Mouse (Mus musculus) forebrain, embryonic 12.5 days (tissue): ENCODE measurements around the gene Nploc4. TPM values are rescaled to one million over a fixed set of nuclear protein-coding genes. Genes with fewer than 3 reads are reported as not detected.
A peak's percentile ranks its signal among the peaks of the same experiment; 100 is the strongest.

Source experiments
- ATAC-seq: fragments of 200-750 bp; cut with Nextera tagmentation; 2 replicates; pipeline ENCODE4 v1.8.0; 2017; ENCODE audit warnings: moderate TSS enrichment; ENCODE audit not compliant: low FRiP score
- H3K27ac ChIP-seq: fragments of 300-500 bp; sonication (generic); 2 replicates; pipeline ENCODE4 v1.5.1; 2016; ENCODE audit warnings: mild to moderate bottlenecking
- H3K27me3 ChIP-seq: fragments of 300-500 bp; sonication (generic); 2 replicates; pipeline ENCODE4 v1.6.1; 2016; ENCODE audit warnings: mild to moderate bottlenecking
- H3K36me3 ChIP-seq: fragments of 300-500 bp; sonication (generic); replicated peaks from 2 replicates; pipeline ENCODE4 v1.6.1; 2016; ENCODE audit warnings: mild to moderate bottlenecking
- H3K4me1 ChIP-seq: fragments of 300-500 bp; sonication (generic); 2 replicates; pipeline ENCODE4 v1.6.1; 2016
- H3K4me2 ChIP-seq: fragments of 300-500 bp; sonication (generic); 2 replicates; pipeline ENCODE4 v1.6.1; 2016; ENCODE audit warnings: mild to moderate bottlenecking, moderate library complexity
- H3K4me3 ChIP-seq: fragments of 300-500 bp; sonication (generic); replicated peaks from 2 replicates; pipeline ENCODE4 v1.5.1; 2016; ENCODE audit warnings: mild to moderate bottlenecking
- H3K9ac ChIP-seq: fragments of 300-500 bp; sonication (generic); 2 replicates; pipeline ENCODE4 v1.6.1; 2016; ENCODE audit warnings: mild to moderate bottlenecking
- H3K9me3 ChIP-seq: fragments of 300-500 bp; sonication (generic); 2 replicates; pipeline ENCODE4 v1.6.1; 2016
- WGBS: fragments of 180-500 bp; shearing (Covaris S2); methylation state at CpG from one replicate; pipeline ENCODE4 v1.1.7; 2016; 5-methylcytosine and 5-hydroxymethylcytosine counted together
- polyA plus RNA-seq: library from polyadenylated mRNA; unstranded; fragments of >200 nt; fragmentation: Nextera tagmentation; extraction: Ambion mirVana; gene quantifications from 2 replicates; pipeline ENCODE4 v1.2.1, GENCODE M21; 2016

Gene Nploc4
- polyA plus RNA-seq, 1 experiment from 2014 or later, result 50.8 TPM

DNA sequence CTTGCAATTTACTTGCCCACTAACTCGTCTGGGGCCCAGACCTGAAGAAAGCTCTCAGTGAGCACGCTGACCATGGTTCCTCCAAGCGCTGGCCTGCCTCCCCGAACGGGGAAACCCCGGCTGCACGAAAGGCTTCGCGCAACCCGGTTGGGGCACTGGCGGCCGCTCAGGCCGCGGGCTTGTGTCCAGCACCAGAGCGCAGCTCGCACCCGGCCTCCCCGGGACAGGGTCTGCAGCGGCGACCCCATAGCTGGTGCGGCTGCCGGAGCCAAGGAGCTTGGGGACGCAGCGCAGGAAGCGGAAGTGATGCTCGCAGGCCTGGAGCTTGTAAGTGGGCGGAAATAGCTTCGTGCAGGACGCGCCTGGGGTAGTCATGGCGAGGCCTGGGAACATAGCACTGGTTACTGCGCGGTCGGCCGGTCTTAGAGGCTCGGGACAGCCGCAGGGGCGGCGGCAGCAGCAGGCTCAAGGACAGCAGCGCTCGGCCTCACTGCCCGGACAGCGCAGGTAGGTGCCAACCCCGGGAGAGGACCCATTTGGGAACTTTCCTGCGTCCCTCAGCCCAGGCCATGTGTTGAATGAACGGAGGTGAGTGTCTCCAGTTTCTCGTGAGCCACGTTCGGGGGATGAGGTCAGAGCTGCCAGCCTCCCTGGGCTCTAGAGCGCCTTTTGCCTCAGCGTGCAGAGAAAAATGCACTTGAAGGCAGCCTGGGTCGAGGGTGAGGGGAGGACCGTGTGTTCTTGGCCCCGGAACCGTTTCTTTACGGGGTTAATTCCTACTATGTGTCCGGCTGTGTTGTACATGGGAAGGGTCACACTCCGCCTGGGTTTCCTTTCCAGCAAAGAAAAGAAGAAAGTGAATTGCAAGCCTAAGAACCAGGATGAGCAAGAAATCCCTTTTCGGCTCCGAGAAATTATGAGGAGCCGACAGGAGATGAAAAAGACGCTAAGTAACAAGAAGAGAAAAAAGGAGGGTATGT lies 20.6 kb upstream of the Nploc4 start, which contains the start of the genes Oxld1 and Ccdc137:
Oxld1 (minus strand) TSS at position 297 of the 980 bp plus-strand sequence.
Ccdc137 (plus strand) TSS at position 344 of the 980 bp plus-strand sequence.
- peak within 1 kb of the TSS; percentile 73 for H3K4me2 ChIP-seq
- peak; percentile 94 for ATAC-seq
- peaks cover 36% of the 10 kb centered on the region for H3K36me3 ChIP-seq
- peak within 1 kb of the TSS; percentile 75 for H3K27ac ChIP-seq
- H3K9me3 ChIP-seq, result no peaks in the 10 kb centered on the region
- no peaks in the 10 kb centered on the region for H3K27me3 ChIP-seq
- WGBS, result 5% methylated on average over 62 of the region's 62 CpGs
- peak within 1 kb of the TSS; percentile 86 for H3K4me3 ChIP-seq
- peaks cover 26% of the 10 kb centered on the region for H3K4me1 ChIP-seq
- H3K9ac ChIP-seq, result peak within 1 kb of the TSS; percentile 93

- Histone ChIP-seq H3K36me3 (peaks cover 30% of the 10 kb centered on the region), H3K4me2 (peak overlapping the region; percentile 73), H3K27ac (peak overlapping the region; percentile 75), H3K27me3 (no peaks in the 10 kb centered on the region), H3K4me1 (peaks cover 26% of the 10 kb centered on the region), H3K4me3 (peak overlapping the region; percentile 86), H3K9ac (peak overlapping the region; percentile 93), H3K9me3 (no peaks in the 10 kb centered on the region)
- WGBS, result 33% methylated on average over 14 of the region's 14 CpGs
- no peak for ATAC-seq
Measured at GRCm38 (mm10) chr11:120457370-120457769, 19.9 kb upstream of the Nploc4 start.

DNA sequence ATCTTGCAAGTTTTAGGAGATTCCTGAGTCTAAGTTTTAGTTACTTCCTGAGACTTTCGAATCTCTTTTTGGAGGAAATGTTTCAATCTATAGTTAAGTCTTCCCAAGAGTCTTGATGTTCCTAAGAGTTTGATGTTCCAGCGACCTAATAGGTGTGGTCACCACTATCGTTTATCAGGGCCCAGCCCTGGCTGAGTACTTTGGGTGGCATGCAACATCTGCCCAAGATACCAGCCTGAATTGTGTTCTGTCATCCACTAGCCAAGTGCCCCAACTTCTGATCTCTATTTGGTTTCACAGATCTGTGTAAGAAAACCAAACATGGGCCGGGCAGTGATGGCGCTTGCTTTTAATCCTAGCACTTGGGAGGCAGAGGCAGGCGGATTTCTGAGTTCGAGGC lies 17.9 kb upstream of the Nploc4 start:
- no peak for ATAC-seq
- H3K9ac ChIP-seq, result no peak overlapping the region
- no peaks in the 10 kb centered on the region; the same call in 1 of the 2 replicates for H3K27me3 ChIP-seq
- no peak overlapping the region for H3K4me2 ChIP-seq
- H3K27ac ChIP-seq, result no peak overlapping the region
- peaks cover 26% of the 10 kb centered on the region for H3K4me1 ChIP-seq
- 92% methylated on average over 7 of the region's 7 CpGs for WGBS
- no peaks in the 10 kb centered on the region for H3K9me3 ChIP-seq
- peaks cover 12% of the 10 kb centered on the region for H3K36me3 ChIP-seq
- H3K4me3 ChIP-seq, result no peak overlapping the region

DNA sequence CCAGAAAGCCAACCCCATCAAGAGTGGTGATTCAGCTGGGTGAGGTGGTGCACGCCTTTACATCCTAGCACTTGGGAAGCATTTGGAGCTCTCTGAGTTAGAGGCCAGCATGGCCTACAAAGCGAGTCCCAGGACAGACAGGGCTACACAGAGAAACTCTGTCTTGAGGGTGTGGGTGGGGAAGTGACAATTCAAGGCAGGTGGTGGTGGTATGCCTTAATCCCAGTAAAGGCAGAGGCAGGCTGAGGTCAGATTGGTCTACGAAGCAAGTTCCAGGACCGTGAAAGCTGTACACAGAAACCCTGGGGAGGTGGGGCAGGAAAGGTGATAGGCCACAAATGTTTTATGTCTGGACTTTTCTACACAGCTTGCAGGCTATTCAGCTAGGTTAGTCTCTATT lies 17.5 kb upstream of the Nploc4 start:
- 96% methylated on average over 4 of the region's 4 CpGs for WGBS
- no peaks in the 10 kb centered on the region for H3K9me3 ChIP-seq
- no peak overlapping the region for H3K4me3 ChIP-seq
- H3K36me3 ChIP-seq, result peaks cover 9% of the 10 kb centered on the region
- peaks cover 26% of the 10 kb centered on the region for H3K4me1 ChIP-seq
- no peak overlapping the region for H3K27ac ChIP-seq
- H3K4me2 ChIP-seq, result no peak overlapping the region
- no peaks in the 10 kb centered on the region; the same call in 1 of the 2 replicates for H3K27me3 ChIP-seq
- ATAC-seq, result no peak
- H3K9ac ChIP-seq, result no peak overlapping the region

DNA sequence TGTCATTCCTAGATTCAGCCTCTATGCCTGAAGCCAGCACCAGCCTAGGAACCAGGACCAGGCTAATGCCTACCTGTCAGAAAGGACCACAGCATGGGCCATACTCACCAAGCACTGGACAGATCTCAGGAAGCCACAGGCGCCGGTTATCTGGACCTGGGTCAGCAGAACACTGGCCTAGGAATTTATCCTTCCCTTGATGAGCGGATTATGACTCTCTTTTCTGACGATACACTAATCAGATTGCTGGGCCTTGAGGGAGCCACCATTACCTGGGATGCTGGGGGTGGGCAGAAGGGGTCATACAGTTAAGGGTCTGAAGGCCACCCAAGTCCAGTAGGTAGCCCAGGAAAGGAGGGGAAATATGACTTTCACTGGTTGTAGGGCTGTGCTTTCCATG lies 15.8 kb upstream of the Nploc4 start, which contains the start of gene Pde6g:
Pde6g (minus strand) TSS at position 195 of the 400 bp plus-strand sequence.
- no peak for ATAC-seq

DNA sequence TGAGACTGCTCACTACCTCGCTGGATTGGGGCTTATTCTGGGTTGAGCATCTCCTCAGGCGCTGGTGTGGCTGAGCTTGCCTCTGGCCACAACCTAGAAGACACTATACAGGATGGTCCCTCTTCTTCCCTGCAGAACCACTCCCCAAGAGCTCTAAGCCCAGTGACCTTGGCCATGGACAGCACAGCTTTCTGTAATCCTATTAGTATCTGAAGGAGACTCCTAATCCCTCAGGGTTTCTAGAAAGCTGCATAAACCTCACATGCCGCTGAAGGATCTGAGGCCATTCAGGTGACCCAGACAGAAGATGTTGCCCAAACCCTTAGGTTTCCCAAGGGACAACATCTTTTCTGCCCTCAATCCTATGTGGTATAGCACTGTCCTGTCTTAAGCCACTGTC lies 14.7 kb upstream of the Nploc4 start:
- Histone ChIP-seq H3K9me3 (no peaks in the 10 kb centered on the region), H3K36me3 (no peaks in the 10 kb centered on the region), H3K4me1 (peaks cover 7% of the 10 kb centered on the region), H3K4me3 (no peak overlapping the region), H3K27me3 (no peaks in the 10 kb centered on the region; the same call in 1 of the 2 replicates), H3K4me2 (no peak overlapping the region), H3K27ac (no peak overlapping the region), H3K9ac (no peak overlapping the region)
- no peak for ATAC-seq
- WGBS, result 61% methylated on average over 3 of the region's 3 CpGs

More for the DNA sequence above, 15.8 kb upstream of the Nploc4 start, which contains the start of gene Pde6g:
- Histone ChIP-seq H3K36me3 (no peaks in the 10 kb centered on the region), H3K4me1 (peaks cover 11% of the 10 kb centered on the region), H3K4me2 (no peak within 1 kb of the TSS), H3K9me3 (no peaks in the 10 kb centered on the region), H3K27me3 (no peaks in the 10 kb centered on the region; the same call in 1 of the 2 replicates), H3K4me3 (no peak within 1 kb of the TSS), H3K9ac (no peak within 1 kb of the TSS), H3K27ac (no peak within 1 kb of the TSS)
- WGBS, result 88% methylated on average over 4 of the region's 4 CpGs

GRCm38 (mm10) chr11:120447179-120447578 lies 9.7 kb upstream of the Nploc4 start:
- no peak for ATAC-seq
- H3K36me3 ChIP-seq, result no peaks in the 10 kb centered on the region
- no peak overlapping the region for H3K27ac ChIP-seq
- no peaks in the 10 kb centered on the region for H3K9me3 ChIP-seq
- no peak overlapping the region for H3K4me3 ChIP-seq
- 88% methylated on average over 7 of the region's 7 CpGs for WGBS
- no peak overlapping the region for H3K4me2 ChIP-seq
- H3K27me3 ChIP-seq, result no peaks in the 10 kb centered on the region; the same call in 1 of the 2 replicates
- no peaks in the 10 kb centered on the region for H3K4me1 ChIP-seq
- H3K9ac ChIP-seq, result no peak overlapping the region

DNA sequence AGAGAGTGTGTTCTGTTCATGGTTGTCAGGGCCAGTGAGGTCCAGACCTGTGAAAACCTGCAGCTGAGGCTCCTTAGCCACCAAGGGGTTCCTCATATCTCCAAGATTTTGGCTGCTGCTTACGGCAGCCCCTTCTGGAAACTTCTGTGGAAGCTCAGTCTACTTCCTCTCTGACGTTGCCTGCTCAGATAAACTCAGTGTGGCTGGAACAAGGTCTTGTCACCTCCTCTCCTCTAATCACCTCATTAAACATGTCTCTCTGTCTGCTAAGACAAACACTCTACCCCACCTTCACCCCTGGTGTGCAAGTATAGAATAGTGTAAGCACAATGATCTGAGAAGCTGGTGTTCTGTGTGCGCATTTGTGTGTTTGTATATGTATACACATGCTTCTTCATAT lies 8.0 kb upstream of the Nploc4 start:
- no peaks in the 10 kb centered on the region for H3K27me3 ChIP-seq
- no peak overlapping the region for H3K4me2 ChIP-seq
- no peaks in the 10 kb centered on the region for H3K36me3 ChIP-seq
- no peak overlapping the region for H3K9ac ChIP-seq
- ATAC-seq, result no peak
- WGBS, result 75% methylated on average over 3 of the region's 3 CpGs
- no peaks in the 10 kb centered on the region for H3K4me1 ChIP-seq
- no peak overlapping the region for H3K27ac ChIP-seq
- H3K9me3 ChIP-seq, result no peaks in the 10 kb centered on the region
- no peak overlapping the region for H3K4me3 ChIP-seq

- H3K9me3 ChIP-seq, result no peaks in the 10 kb centered on the region
- no peak overlapping the region for H3K9ac ChIP-seq
- no peak overlapping the region for H3K27ac ChIP-seq
- no peaks in the 10 kb centered on the region for H3K36me3 ChIP-seq
- no peaks in the 10 kb centered on the region for H3K4me1 ChIP-seq
- no peak overlapping the region for H3K4me3 ChIP-seq
- ATAC-seq, result no peak
- no peak overlapping the region for H3K4me2 ChIP-seq
- H3K27me3 ChIP-seq, result 0 out of 2 replicates have a peak, but pooled peaks cover 3% of the 10 kb centered on the region
- 88% methylated on average over 6 of the region's 6 CpGs for WGBS
Measured at GRCm38 (mm10) chr11:120444106-120444505, 6.6 kb upstream of the Nploc4 start.

GRCm38 (mm10) chr11:120442765-120443280 lies 5.3 kb upstream of the Nploc4 start:
- 83% methylated on average over 3 of the region's 3 CpGs for WGBS
- Histone ChIP-seq H3K9me3 (no peaks in the 10 kb centered on the region), H3K9ac (no peak overlapping the region), H3K4me1 (no peaks in the 10 kb centered on the region), H3K4me3 (no peak overlapping the region), H3K4me2 (no peak overlapping the region), H3K27ac (no peak overlapping the region), H3K36me3 (no peaks in the 10 kb centered on the region), H3K27me3 (0 out of 2 replicates have a peak, but pooled peaks cover 3% of the 10 kb centered on the region)
- ATAC-seq, result no peak

DNA sequence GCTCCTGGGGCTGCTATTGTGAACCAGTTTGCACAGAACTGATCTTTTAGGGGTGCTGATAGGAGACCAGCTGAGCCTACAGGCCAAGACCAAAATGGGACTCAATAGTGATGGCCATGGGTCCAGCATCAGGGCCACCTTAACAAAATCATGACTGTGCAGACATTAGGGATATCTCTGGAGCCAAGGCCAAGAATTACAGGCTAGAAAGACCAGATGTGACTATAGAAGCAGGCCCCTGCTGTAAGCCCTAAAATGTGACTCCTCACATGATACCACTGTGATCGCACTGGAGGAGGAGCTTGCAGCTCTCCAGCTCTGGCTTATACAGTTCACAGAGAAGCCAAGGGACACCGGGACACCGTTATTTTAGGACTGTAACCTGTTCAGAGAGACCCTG lies 4.8 kb upstream of the Nploc4 start, which contains the start of gene Tspan10:
Tspan10 (plus strand) TSS at position 301 of the 400 bp plus-strand sequence.
- 90% methylated on average over 3 of the region's 3 CpGs for WGBS
- Histone ChIP-seq H3K27me3 (0 out of 2 replicates have a peak, but pooled peaks cover 3% of the 10 kb centered on the region), H3K4me3 (no peak within 1 kb of the TSS), H3K4me2 (no peak within 1 kb of the TSS), H3K9ac (no peak within 1 kb of the TSS), H3K27ac (no peak within 1 kb of the TSS), H3K4me1 (no peaks in the 10 kb centered on the region), H3K36me3 (no peaks in the 10 kb centered on the region), H3K9me3 (no peaks in the 10 kb centered on the region)
- ATAC-seq, result no peak

GRCm38 (mm10) chr11:120437857-120438385 lies 413 bp upstream of the Nploc4 start:
- Histone ChIP-seq H3K27ac (peak overlapping the region; percentile 83; the same call in 1 of the 2 replicates), H3K4me2 (peak overlapping the region; percentile 87), H3K4me1 (peaks cover 12% of the 10 kb centered on the region), H3K9ac (peak overlapping the region; percentile 96), H3K27me3 (0 out of 2 replicates have a peak, but pooled peaks cover 3% of the 10 kb centered on the region), H3K9me3 (no peaks in the 10 kb centered on the region), H3K4me3 (peak overlapping the region; percentile 92), H3K36me3 (peaks cover 17% of the 10 kb centered on the region)
- 30% methylated on average over 12 of the region's 12 CpGs for WGBS
- no peak for ATAC-seq
